ENCODE assay signal across 10 mouse cellular contexts in the genomic region with DNA sequence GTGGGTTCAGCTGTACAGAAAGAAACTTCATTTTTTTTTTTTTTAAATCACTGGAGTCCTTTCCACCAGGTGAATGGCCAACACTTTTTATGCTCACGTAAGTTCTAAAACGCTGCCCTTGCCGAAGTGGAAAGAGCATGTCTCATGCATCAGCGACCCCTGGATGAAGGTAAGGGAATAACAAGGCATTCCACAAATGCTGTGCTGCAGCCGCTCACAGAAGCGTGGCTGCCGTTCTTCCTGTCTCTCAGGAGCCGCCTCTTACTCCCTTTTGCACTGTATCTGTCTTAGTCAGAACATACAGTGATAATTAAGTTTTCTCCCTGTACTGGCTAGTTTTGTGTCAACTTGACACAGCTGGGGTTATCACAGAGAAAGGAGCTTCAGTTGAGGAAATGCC. TPM values are rescaled to one million over a fixed set of nuclear protein-coding genes. Genes with fewer than 3 reads are reported as not detected.
DNase-seq lines count a peak whose midpoint lies in the region; ATAC-seq lines count a peak whose summit lies in the region.
"Had no signal": no experiment of that assay in that cellular context is flagged by ENCODE, and none has a peak within 500 bp of the region (broad histone marks: within the 10 kb centered on the region; RNA-seq: fewer than 3 reads in every experiment).

No protein-coding gene starts in this region.

- H3K36me3 ChIP-seq in midbrain, embryonic 11.5 days (ENCODE audit: control insufficient read depth, insufficient read depth, low read length) = no peaks in the 10 kb centered on the region

- no peak overlapping the region for H3K9ac ChIP-seq in midbrain, embryonic 11.5 days (ENCODE audit: low read length)

- DNase-seq in adrenal gland, postnatal 14 days = peak; percentile 26
- DNase-seq in adrenal gland, adult 18-20 months (ENCODE audit: low spot score in 2 of 2) = no peak
- DNase-seq in thymus, postnatal 4 days = peak; percentile 22
- no peak for DNase-seq in thymus, adult 18-20 months
- DNase-seq in kidney, adult 9 months = peak; percentile 67
- DNase-seq in midbrain, embryonic 11.5 days (ENCODE audit: low spot score, missing footprints) = peak; percentile 88
- DNase-seq in ovary, postnatal 36 days (ENCODE audit: low spot score) = no peak
- no peak for DNase-seq in adrenal gland, adult 8-10 months

- no peak overlapping the region for H3K4me2 ChIP-seq in midbrain, embryonic 11.5 days

- H3K9me3 ChIP-seq in midbrain, embryonic 11.5 days (ENCODE audit: control insufficient read depth, low read length) = no peaks in the 10 kb centered on the region

- H3K4me1 ChIP-seq in midbrain, embryonic 11.5 days (ENCODE audit: control insufficient read depth, insufficient read depth, low read length) = no peaks in the 10 kb centered on the region

- ATAC-seq in midbrain, embryonic 11.5 days (ENCODE audit: low FRiP score) = peak; percentile 59; the same call in 1 of the 2 replicates

- no peak overlapping the region for H3K27ac ChIP-seq in midbrain, embryonic 11.5 days (ENCODE audit: low read depth, low read length)

- no peaks in the 10 kb centered on the region for H3K27me3 ChIP-seq in midbrain, embryonic 11.5 days (ENCODE audit: control insufficient read depth, insufficient read depth, low read length)

- no peak overlapping the region for H3K4me3 ChIP-seq in midbrain, embryonic 11.5 days (ENCODE audit: low read depth, low read length)
- H3K4me3 ChIP-seq: erythroblast, embryonic 14.5 days had no signal

- WGBS in midbrain, embryonic 11.5 days = 6% methylated on average over 8 of the region's 8 CpGs

RNA-seq across cellular contexts. Expression of a gene that starts 6.5 kb away (rescaled TPM):
- total RNA-seq in adrenal gland, postnatal 14 days (2021) = not detected in 2 replicates
- total RNA-seq in adrenal gland, adult 18-20 months (2021) = not detected
- polyA plus RNA-seq in midbrain, embryonic 11.5 days (2014; fragmentation: Nextera tagmentation; extraction: Ambion mirVana) = 1.1 and 1.4 TPM in 2 replicates
- total RNA-seq in adrenal gland, adult 8-10 months (2022) = not detected
- polyA plus RNA-seq: C2C12 had no signal

Comparison
In these comparisons a context has a peak if more than half of its experiments do, and no peak if none do; other contexts are left out.
1. DNase-seq: peak in adrenal gland, postnatal 14 days (single experiment), thymus, postnatal 4 days (single experiment), kidney, adult 9 months (single experiment) and midbrain, embryonic 11.5 days (single experiment); none in adrenal gland, adult 18-20 months (0 of 2), thymus, adult 18-20 months (0 of 2), ovary, postnatal 36 days (single experiment) and adrenal gland, adult 8-10 months (single experiment).